Mouse (Mus musculus) limb, embryonic 12.5 days (tissue): ENCODE measurements around the gene Dlg5. TPM values are rescaled to one million over a fixed set of nuclear protein-coding genes. Genes with fewer than 3 reads are reported as not detected.

Source experiments
- ATAC-seq: fragments of 200-750 bp; cut with Nextera tagmentation; 2 replicates; pipeline ENCODE4 v1.8.0; 2017; ENCODE audit warnings: low read depth, moderate TSS enrichment; ENCODE audit not compliant: insufficient number of reproducible peaks, insufficient read depth, low FRiP score, low TSS enrichment
- H3K27ac ChIP-seq: fragments of 300-500 bp; sonication (generic); 2 replicates; pipeline ENCODE4 v1.5.1; 2016; ENCODE audit warnings: mild to moderate bottlenecking, moderate library complexity
- H3K27me3 ChIP-seq: fragments of 300-500 bp; sonication (generic); 2 replicates; pipeline ENCODE4 v1.6.1; 2016; ENCODE audit warnings: mild to moderate bottlenecking, moderate library complexity
- H3K36me3 ChIP-seq: fragments of 300-500 bp; sonication (generic); 2 replicates; pipeline ENCODE4 v1.6.1; 2016; ENCODE audit warnings: mild to moderate bottlenecking, moderate library complexity
- H3K4me1 ChIP-seq: fragments of 300-500 bp; sonication (generic); replicated peaks from 2 replicates; pipeline ENCODE4 v1.6.1; 2016
- H3K4me2 ChIP-seq: fragments of 300-500 bp; sonication (generic); 2 replicates; pipeline ENCODE4 v1.6.1; 2016; ENCODE audit warnings: mild to moderate bottlenecking, moderate library complexity
- H3K4me3 ChIP-seq: fragments of 300-500 bp; sonication (generic); replicated peaks from 2 replicates; pipeline ENCODE4 v1.5.1; 2016; ENCODE audit warnings: mild to moderate bottlenecking
- H3K9ac ChIP-seq: fragments of 300-500 bp; sonication (generic); replicated peaks from 2 replicates; pipeline ENCODE4 v1.6.1; 2016; ENCODE audit warnings: mild to moderate bottlenecking, moderate library complexity
- H3K9me3 ChIP-seq: fragments of 300-500 bp; sonication (generic); 2 replicates; pipeline ENCODE4 v1.6.1; 2016; ENCODE audit warnings: mild to moderate bottlenecking, moderate library complexity
- WGBS: fragments of 180-500 bp; shearing (Covaris S2); methylation state at CpG from one replicate; pipeline ENCODE4 v1.1.7; 2016; 5-methylcytosine and 5-hydroxymethylcytosine counted together
- polyA plus RNA-seq: library from polyadenylated mRNA; unstranded; fragments of >200 nt; fragmentation: Nextera tagmentation; extraction: Ambion mirVana; gene quantifications from 2 replicates; pipeline ENCODE4 v1.2.1, GENCODE M21; 2016

The Dlg5 gene
- polyA plus RNA-seq, 1 experiment from 2014 or later, result 31.2 TPM

GRCm38 (mm10) chr14:24234411-24234810, 11.3 kb downstream of the Dlg5 start:
- no peaks in the 10 kb centered on the region for H3K27me3 ChIP-seq
- H3K4me1 ChIP-seq, result peaks cover 47% of the 10 kb centered on the region
- H3K9ac ChIP-seq, result no peak overlapping the region
- no peak for ATAC-seq
- WGBS, result 66% methylated on average over 2 of the region's 2 CpGs
- no peak overlapping the region for H3K4me3 ChIP-seq
- no peak overlapping the region for H3K4me2 ChIP-seq
- no peak overlapping the region for H3K27ac ChIP-seq
- no peaks in the 10 kb centered on the region for H3K9me3 ChIP-seq
- peaks cover 33% of the 10 kb centered on the region; the same call in 1 of the 2 replicates for H3K36me3 ChIP-seq

- Histone ChIP-seq H3K27ac (peak overlapping the region; percentile 67), H3K9ac (no peak overlapping the region), H3K9me3 (no peaks in the 10 kb centered on the region), H3K4me2 (no peak overlapping the region), H3K27me3 (no peaks in the 10 kb centered on the region), H3K4me3 (no peak overlapping the region), H3K36me3 (peaks cover 24% of the 10 kb centered on the region; the same call in 1 of the 2 replicates), H3K4me1 (peaks cover 45% of the 10 kb centered on the region)
- WGBS, result 60% methylated on average over 12 of the region's 12 CpGs
- no peak for ATAC-seq
These were observed 12.8 kb downstream of the Dlg5 start for GRCm38 (mm10) chr14:24232641-24233633.

GRCm38 (mm10) chr14:24228549-24228948, 17.2 kb downstream of the Dlg5 start:
- Histone ChIP-seq H3K27me3 (no peaks in the 10 kb centered on the region), H3K27ac (no peak overlapping the region), H3K9ac (no peak overlapping the region), H3K4me2 (no peak overlapping the region), H3K4me1 (peaks cover 30% of the 10 kb centered on the region), H3K9me3 (no peaks in the 10 kb centered on the region), H3K36me3 (peaks cover 16% of the 10 kb centered on the region; the same call in 1 of the 2 replicates), H3K4me3 (no peak overlapping the region)
- ATAC-seq, result no peak
- WGBS, result 77% methylated on average over 6 of the region's 6 CpGs

GRCm38 (mm10) chr14:24227015-24227414, 18.7 kb downstream of the Dlg5 start:
- no peaks in the 10 kb centered on the region for H3K27me3 ChIP-seq
- no peak overlapping the region for H3K9ac ChIP-seq
- H3K36me3 ChIP-seq, result peaks cover 27% of the 10 kb centered on the region; the same call in 1 of the 2 replicates
- 91% methylated on average over 8 of the region's 8 CpGs for WGBS
- no peak overlapping the region for H3K4me3 ChIP-seq
- no peaks in the 10 kb centered on the region for H3K9me3 ChIP-seq
- H3K27ac ChIP-seq, result no peak overlapping the region
- no peak overlapping the region for H3K4me2 ChIP-seq
- peaks cover 29% of the 10 kb centered on the region for H3K4me1 ChIP-seq
- no peak for ATAC-seq

- Histone ChIP-seq H3K9me3 (no peaks in the 10 kb centered on the region), H3K36me3 (peaks cover 27% of the 10 kb centered on the region; the same call in 1 of the 2 replicates), H3K27me3 (no peaks in the 10 kb centered on the region), H3K4me2 (no peak overlapping the region), H3K4me3 (no peak overlapping the region), H3K4me1 (peaks cover 23% of the 10 kb centered on the region), H3K27ac (no peak overlapping the region), H3K9ac (no peak overlapping the region)
- whole genome bisulfite sequencing, result 100% methylated on average over 2 of the region's 2 CpGs
- ATAC-seq, result no peak
These were observed 19.4 kb downstream of the Dlg5 start for GRCm38 (mm10) chr14:24226344-24226743.

- no peak overlapping the region for H3K9ac ChIP-seq
- H3K36me3 ChIP-seq, result peaks cover 18% of the 10 kb centered on the region; the same call in 1 of the 2 replicates
- H3K27me3 ChIP-seq, result no peaks in the 10 kb centered on the region
- no peak overlapping the region for H3K4me3 ChIP-seq
- no peaks in the 10 kb centered on the region for H3K9me3 ChIP-seq
- no peak for ATAC-seq
- 39% methylated on average over 3 of the region's 3 CpGs for WGBS
- peaks cover 37% of the 10 kb centered on the region for H3K4me1 ChIP-seq
- H3K4me2 ChIP-seq, result no peak overlapping the region
- H3K27ac ChIP-seq, result no peak overlapping the region
These were observed 23.0 kb downstream of the Dlg5 start for GRCm38 (mm10) chr14:24222759-24223158.

GRCm38 (mm10) chr14:24222273-24222672, 23.4 kb downstream of the Dlg5 start:
- 84% methylated on average over 3 of the region's 3 CpGs for WGBS

GRCm38 (mm10) chr14:24217362-24217722, 28.4 kb downstream of the Dlg5 start:
- Histone ChIP-seq H3K9me3 (no peaks in the 10 kb centered on the region), H3K27ac (peak overlapping the region; percentile 56; the same call in 1 of the 2 replicates), H3K4me1 (peaks cover 81% of the 10 kb centered on the region), H3K36me3 (0 out of 2 replicates have a peak, but pooled peaks cover under 1% of the 10 kb centered on the region), H3K4me3 (no peak overlapping the region), H3K27me3 (no peaks in the 10 kb centered on the region), H3K4me2 (peak overlapping the region; percentile 9; the same call in 1 of the 2 replicates), H3K9ac (no peak overlapping the region)
- WGBS, result 63% methylated on average over 8 of the region's 8 CpGs
- no peak for ATAC-seq

More at GRCm38 (mm10) chr14:24222273-24222672, 23.4 kb downstream of the Dlg5 start:
- no peak overlapping the region for H3K4me3 ChIP-seq
- H3K4me1 ChIP-seq, result peaks cover 42% of the 10 kb centered on the region
- H3K9ac ChIP-seq, result no peak overlapping the region
- no peak overlapping the region for H3K4me2 ChIP-seq
- peaks cover 18% of the 10 kb centered on the region; the same call in 1 of the 2 replicates for H3K36me3 ChIP-seq
- no peaks in the 10 kb centered on the region for H3K27me3 ChIP-seq
- no peak for ATAC-seq
- 0 out of 2 replicates have a peak overlapping the region, but pooled peaks have one; percentile 1 for H3K27ac ChIP-seq
- H3K9me3 ChIP-seq, result no peaks in the 10 kb centered on the region

GRCm38 (mm10) chr14:24216678-24217361, 28.9 kb downstream of the Dlg5 start:
- ATAC-seq, result no peak
- WGBS, result 38% methylated on average over 11 of the region's 11 CpGs
- H3K27ac ChIP-seq, result peak overlapping the region; percentile 56; the same call in 1 of the 2 replicates

GRCm38 (mm10) chr14:24216064-24216463, 29.7 kb downstream of the Dlg5 start:
- Histone ChIP-seq H3K36me3 (no peaks in the 10 kb centered on the region), H3K4me3 (no peak overlapping the region), H3K27me3 (no peaks in the 10 kb centered on the region), H3K4me1 (peaks cover 90% of the 10 kb centered on the region), H3K4me2 (no peak overlapping the region; the same call in 1 of the 2 replicates), H3K9me3 (no peaks in the 10 kb centered on the region), H3K27ac (peak overlapping the region; percentile 56), H3K9ac (no peak overlapping the region)
- 21% methylated on average over 4 of the region's 4 CpGs for WGBS
- ATAC-seq, result peak; percentile 26; the same call in 1 of the 2 replicates

More at GRCm38 (mm10) chr14:24216678-24217361, 28.9 kb downstream of the Dlg5 start:
- Histone ChIP-seq H3K9me3 (no peaks in the 10 kb centered on the region), H3K27me3 (no peaks in the 10 kb centered on the region), H3K36me3 (no peaks in the 10 kb centered on the region), H3K4me2 (peak overlapping the region; percentile 9; the same call in 1 of the 2 replicates), H3K4me1 (peaks cover 84% of the 10 kb centered on the region), H3K9ac (no peak overlapping the region), H3K4me3 (no peak overlapping the region)

- Histone ChIP-seq H3K9ac (no peak overlapping the region), H3K27ac (no peak overlapping the region), H3K27me3 (no peaks in the 10 kb centered on the region), H3K4me2 (no peak overlapping the region), H3K4me3 (no peak overlapping the region), H3K36me3 (0 out of 2 replicates have a peak, but pooled peaks cover 4% of the 10 kb centered on the region), H3K9me3 (no peaks in the 10 kb centered on the region), H3K4me1 (peaks cover 92% of the 10 kb centered on the region)
- ATAC-seq, result no peak
- WGBS, result 81% methylated on average over 9 of the region's 9 CpGs
These were observed 31.3 kb downstream of the Dlg5 start for GRCm38 (mm10) chr14:24214436-24214835.
